Mouse (Mus musculus): ENCODE measurements at regions not wholly inside any gene's neighbourhood (a gene's known extent, or its start where the extent isn't known, plus 50 kb on each side); places are given as distances from the start of the nearest gene placed in this dataset.
"Not testable (repeated sequence)": the region's sequence is repeated elsewhere in the genome, so short reads cannot be mapped to it uniquely, and the experiment has no call there.

GRCm38 (mm10) chr12:19646071-19646470 lies 308.2 kb upstream of the Gm21863 start:
- peak; percentile 2 to 6 for DNase-seq

- DNase-seq, result not testable (repeated sequence)
These were observed 285.8 kb upstream of the Gm21863 start for GRCm38 (mm10) chr12:19668541-19668940.

- not testable (repeated sequence) for DNase-seq
These were observed 283.7 kb upstream of the Gm21863 start for GRCm38 (mm10) chr12:19670636-19671035.
